Mouse (Mus musculus) ES-E14 (cell line): ENCODE data around the gene Dlg2. TPM values are rescaled to one million over a fixed set of nuclear protein-coding genes. Genes with fewer than 3 reads are reported as not detected.

Experiments used
- DNase-seq: peaks from one replicate; pipeline ENCODE4 v3.0.0-alpha.2; 2013; ENCODE audit warnings: low read depth, low spot score
- H3K27ac ChIP-seq: 2 replicates; pipeline ENCODE4 v1.5.1; 2012; ENCODE audit warnings: low read depth, mild to moderate bottlenecking, low read length, moderate library complexity, mixed read lengths; ENCODE audit not compliant: poor library complexity, insufficient read depth, severe bottlenecking
- H3K36me3 ChIP-seq: 2 replicates; pipeline ENCODE4 v1.6.1; 2012; ENCODE audit warnings: mild to moderate bottlenecking, low read length, moderate library complexity, mixed read lengths; ENCODE audit not compliant: control insufficient read depth, poor library complexity, insufficient read depth, severe bottlenecking
- H3K4me1 ChIP-seq, 2 experiments: fragments of 150-350 bp in 1 of 2; sonication (generic) in 1 of 2; 2 replicates each; pipeline ENCODE4 v1.6.1; 2012; ENCODE audit warnings: low read length in 2 of 2, mild to moderate bottlenecking in 1 of 2, mixed read lengths in 1 of 2; ENCODE audit not compliant: control insufficient read depth in 2 of 2, insufficient read depth in 2 of 2, poor library complexity in 1 of 2
- H3K4me3 ChIP-seq, 2 experiments: fragments of 150-350 bp in 1 of 2; sonication (generic) in 1 of 2; 2 replicates each; pipeline ENCODE4 v1.5.1; 2012; ENCODE audit warnings: low read length in 2 of 2, low read depth in 1 of 2, mild to moderate bottlenecking in 1 of 2, mixed read lengths in 1 of 2; ENCODE audit not compliant: insufficient read depth in 1 of 2, poor library complexity in 1 of 2, severe bottlenecking in 1 of 2
- H3K9ac ChIP-seq: 2 replicates; pipeline ENCODE4 v1.6.1; 2012; ENCODE audit warnings: low read depth, mild to moderate bottlenecking, low read length, mixed read lengths; ENCODE audit not compliant: poor library complexity, insufficient read depth, severe bottlenecking
- H3K9me3 ChIP-seq: fragments of 150-350 bp; sonication (generic); 2 replicates; pipeline ENCODE4 v1.6.1; 2012; ENCODE audit warnings: low read depth, mild to moderate bottlenecking, low read length; ENCODE audit not compliant: control insufficient read depth, insufficient read depth
- CHD2 ChIP-seq: IDR thresholded peaks from 2 replicates; pipeline ENCODE4 v1.6.1; 2014; ENCODE audit warnings: mild to moderate bottlenecking, low read depth, low read length, inconsistent platforms
- HCFC1 ChIP-seq: IDR thresholded peaks from 2 replicates; pipeline ENCODE4 v1.6.1; 2012; ENCODE audit warnings: low read length, inconsistent platforms, borderline replicate concordance; ENCODE audit not compliant: insufficient read depth
- MAFK ChIP-seq: IDR thresholded peaks from 2 replicates; pipeline ENCODE4 v1.6.1; 2014; ENCODE audit warnings: mild to moderate bottlenecking, low read depth, low read length, inconsistent platforms; ENCODE audit not compliant: insufficient read depth
- ZC3H11A ChIP-seq: IDR thresholded peaks from 2 replicates; pipeline ENCODE4 v1.6.1; 2012; ENCODE audit warnings: low read depth, mild to moderate bottlenecking, inconsistent platforms, low read length, borderline replicate concordance
- ZNF384 ChIP-seq: IDR thresholded peaks from 2 replicates; pipeline ENCODE4 v1.6.1; 2012; ENCODE audit warnings: low read depth, low read length, inconsistent platforms
- in situ Hi-C, 2 experiments: fragments of 600-800 bp; cut with MboI; formaldehyde crosslinking; loops; one replicate each; pipeline ENCODE4 v1.15.1; 2025; ENCODE audit warnings: low sequenced_read_pairs in 2 of 2, inconsistent platforms in 1 of 2; ENCODE audit not compliant: unreplicated experiment in 2 of 2
- total RNA-seq: library from RNA; depleted of rRNA; stranded (reverse); fragments of 300-350 nt; gene quantifications from 2 replicates; pipeline ENCODE4 v1.2.3, GENCODE M21; 2012

Dlg2 gene
- total RNA-seq, 1 experiment: 0.13 TPM

DNA sequence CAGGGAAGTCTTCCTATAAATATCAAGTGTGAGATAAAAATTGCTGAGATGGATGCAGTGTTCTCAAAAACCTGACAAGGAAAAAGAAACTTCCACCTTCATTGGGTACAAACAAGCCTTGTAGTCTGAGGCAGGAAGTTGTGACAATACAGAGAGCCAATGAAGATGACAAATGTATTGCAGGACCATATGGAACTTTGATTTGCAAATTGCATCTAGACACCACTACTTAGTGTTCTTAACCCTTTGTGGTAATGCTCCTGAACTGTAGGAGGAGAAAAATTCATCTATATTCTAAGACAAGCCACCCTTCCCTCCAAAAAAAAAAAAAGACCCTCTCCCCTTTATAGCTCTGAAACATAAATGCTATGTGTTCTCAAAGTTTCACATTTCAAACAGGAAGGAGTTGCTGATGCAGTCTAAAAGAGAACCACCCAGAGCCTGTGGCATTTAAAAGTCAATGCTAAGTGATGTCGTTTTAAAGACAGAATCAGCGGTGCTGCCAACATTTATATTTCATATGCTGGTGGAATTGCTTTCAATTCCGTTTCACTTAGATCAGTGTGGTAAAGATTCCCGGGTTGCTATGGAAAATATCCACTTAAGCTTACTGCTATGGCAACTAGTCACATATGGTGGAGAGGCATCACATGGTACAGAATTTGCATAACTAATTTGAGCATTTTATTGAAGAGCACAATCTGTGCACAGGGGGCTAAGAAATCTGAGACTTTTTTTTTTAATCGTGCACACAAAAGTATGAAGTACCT is 731.8 kb downstream of the Dlg2 start:
- Histone ChIP-seq H3K4me3 (no peak overlapping the region), H3K9me3 (no peaks in the 10 kb centered on the region), H3K4me1 (no peaks in the 10 kb centered on the region), H3K9ac (no peak overlapping the region), H3K27ac (no peak overlapping the region), H3K36me3 (no peaks in the 10 kb centered on the region)
- in situ Hi-C loops: no loop called here
- TF ChIP-seq HCFC1 (no peak), CHD2 (no peak), ZNF384 (no peak), ZC3H11A (no peak), MAFK (no peak)
- no peak for DNase-seq

DNA sequence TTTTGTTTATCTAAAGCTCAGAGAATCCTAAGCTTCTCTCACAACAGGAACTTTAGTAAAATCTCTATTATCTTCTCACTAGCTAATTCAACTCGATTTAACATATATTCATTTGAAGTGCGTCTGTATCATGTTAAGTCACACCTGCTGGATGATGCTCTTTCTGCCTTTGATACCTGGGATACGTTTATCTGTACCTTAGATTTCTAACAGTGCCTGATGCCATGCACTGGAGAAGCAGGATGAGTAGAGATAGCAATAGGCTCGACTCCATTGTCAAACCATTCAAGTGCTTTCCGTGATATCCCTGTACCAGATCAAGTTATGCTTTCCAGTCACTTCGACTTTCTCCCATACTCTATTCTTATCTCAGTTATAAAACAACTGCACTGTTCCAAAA is 732.5 kb downstream of the Dlg2 start:
- Histone ChIP-seq H3K9me3 (no peaks in the 10 kb centered on the region), H3K4me3 (no peak overlapping the region), H3K36me3 (no peaks in the 10 kb centered on the region), H3K9ac (no peak overlapping the region), H3K27ac (no peak overlapping the region), H3K4me1 (no peaks in the 10 kb centered on the region)
- DNase-seq: no peak
- no peak for TF ChIP-seq CHD2
- TF ChIP-seq MAFK: no peak
- TF ChIP-seq ZC3H11A: no peak
- no peak for TF ChIP-seq HCFC1
- no peak for TF ChIP-seq ZNF384
- in situ Hi-C loops: no loop called here

DNA sequence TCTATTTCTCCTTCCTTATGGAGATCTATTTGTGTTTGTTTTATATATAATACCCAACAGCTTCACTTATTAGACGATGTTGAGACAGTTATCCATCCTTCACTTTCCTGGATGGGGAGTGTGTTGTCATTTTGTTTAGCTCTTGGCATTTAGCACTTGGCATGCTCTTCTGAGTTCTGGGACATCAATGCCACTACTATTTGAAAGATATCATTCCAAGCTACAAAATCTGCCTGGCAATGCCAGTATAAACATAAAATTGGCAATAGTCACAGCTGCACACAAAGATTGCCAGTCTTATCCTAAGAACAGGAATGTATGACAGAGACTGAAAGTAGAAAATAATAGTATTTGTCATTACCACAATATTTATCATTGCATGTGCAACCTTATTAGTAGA is 735.8 kb downstream of the Dlg2 start:
- in situ Hi-C loops: no loop called here
- Histone ChIP-seq H3K4me3 (no peak overlapping the region), H3K9ac (no peak overlapping the region), H3K9me3 (no peaks in the 10 kb centered on the region), H3K4me1 (no peaks in the 10 kb centered on the region), H3K36me3 (no peaks in the 10 kb centered on the region), H3K27ac (no peak overlapping the region)
- no peak for TF ChIP-seq MAFK
- TF ChIP-seq HCFC1: no peak
- TF ChIP-seq CHD2: no peak
- no peak for TF ChIP-seq ZC3H11A
- TF ChIP-seq ZNF384: no peak
- DNase-seq: no peak

- in situ Hi-C loops: no loop called here
- Histone ChIP-seq H3K27ac (no peak overlapping the region), H3K4me1 (no peaks in the 10 kb centered on the region), H3K9me3 (no peaks in the 10 kb centered on the region), H3K36me3 (no peaks in the 10 kb centered on the region), H3K9ac (no peak overlapping the region), H3K4me3 (no peak overlapping the region)
- TF ChIP-seq ZNF384 (no peak), HCFC1 (no peak), CHD2 (no peak), MAFK (no peak), ZC3H11A (no peak)
- no peak for DNase-seq
Measured at GRCm38 (mm10) chr7:91214921-91215320, 738.4 kb downstream of the Dlg2 start.
